Mouse (Mus musculus) lung, postnatal 0 days (tissue): ENCODE measurements around the gene Mrps26. TPM values are rescaled to one million over a fixed set of nuclear protein-coding genes. Genes with fewer than 3 reads are reported as not detected.

ENCODE experiments used
- ATAC-seq: fragments of 200-750 bp; cut with Nextera tagmentation; 2 replicates; pipeline ENCODE4 v1.8.0; 2017; ENCODE audit warnings: moderate library complexity
- DNase-seq: peaks from one replicate; pipeline ENCODE4 v3.0.0-alpha.2; 2016; ENCODE audit warnings: low spot score
- H3K27ac ChIP-seq: fragments of 300-500 bp; sonication (generic); 2 replicates; pipeline ENCODE4 v1.5.1; 2014; ENCODE audit warnings: antibody characterized with exemption, mild to moderate bottlenecking, low read length, mixed read lengths
- H3K27me3 ChIP-seq: fragments of 300-500 bp; sonication (generic); replicated peaks from 2 replicates; pipeline ENCODE4 v1.6.1; 2014; ENCODE audit warnings: low read length, mixed read lengths; ENCODE audit not compliant: insufficient read depth
- H3K36me3 ChIP-seq: fragments of 300-500 bp; sonication (generic); 2 replicates; pipeline ENCODE4 v1.6.1; 2014; ENCODE audit warnings: low read length, mixed read lengths; ENCODE audit not compliant: insufficient read depth
- H3K4me1 ChIP-seq: fragments of 300-500 bp; sonication (generic); 2 replicates; pipeline ENCODE4 v1.6.1; 2014; ENCODE audit warnings: antibody characterized with exemption, low read depth, low read length, mixed read lengths; ENCODE audit not compliant: insufficient read depth
- H3K4me2 ChIP-seq: fragments of 300-500 bp; sonication (generic); replicated peaks from 2 replicates; pipeline ENCODE4 v1.6.1; 2014; ENCODE audit warnings: low read depth, mild to moderate bottlenecking, low read length, moderate library complexity, mixed read lengths
- H3K4me3 ChIP-seq: fragments of 300-500 bp; sonication (generic); 2 replicates; pipeline ENCODE4 v1.5.1; 2014; ENCODE audit warnings: low read depth, low read length
- H3K9ac ChIP-seq: fragments of 300-500 bp; sonication (generic); replicated peaks from 2 replicates; pipeline ENCODE4 v1.6.1; 2014; ENCODE audit warnings: low read depth, mild to moderate bottlenecking
- H3K9me3 ChIP-seq: fragments of 300-500 bp; sonication (generic); 2 replicates; pipeline ENCODE4 v1.6.1; 2016; ENCODE audit warnings: low read length, mixed read lengths
- CTCF ChIP-seq: IDR thresholded peaks from 2 replicates; pipeline ENCODE4 v1.5.1; 2016; ENCODE audit warnings: antibody characterized with exemption, mild to moderate bottlenecking
- EP300 ChIP-seq: IDR thresholded peaks from 2 replicates; pipeline ENCODE4 v1.6.1; 2016; ENCODE audit warnings: antibody characterized with exemption, mild to moderate bottlenecking, control low read depth
- WGBS: fragments of 180-500 bp; shearing (Covaris S2); extraction: QIAGEN DNeasy Blood & Tissue Kit; methylation state at CpG from one replicate; pipeline ENCODE4 v1.1.7; 2014; 5-methylcytosine and 5-hydroxymethylcytosine counted together
- polyA plus RNA-seq: library from polyadenylated mRNA; unstranded; fragments of >200 nt; fragmentation: Nextera tagmentation; extraction: Ambion mirVana; gene quantifications from 2 replicates; pipeline ENCODE4 v1.2.1, GENCODE M21; 2015

Mrps26 gene
- polyA plus RNA-seq, 1 experiment from 2014 or later: 64.0 TPM

DNA sequence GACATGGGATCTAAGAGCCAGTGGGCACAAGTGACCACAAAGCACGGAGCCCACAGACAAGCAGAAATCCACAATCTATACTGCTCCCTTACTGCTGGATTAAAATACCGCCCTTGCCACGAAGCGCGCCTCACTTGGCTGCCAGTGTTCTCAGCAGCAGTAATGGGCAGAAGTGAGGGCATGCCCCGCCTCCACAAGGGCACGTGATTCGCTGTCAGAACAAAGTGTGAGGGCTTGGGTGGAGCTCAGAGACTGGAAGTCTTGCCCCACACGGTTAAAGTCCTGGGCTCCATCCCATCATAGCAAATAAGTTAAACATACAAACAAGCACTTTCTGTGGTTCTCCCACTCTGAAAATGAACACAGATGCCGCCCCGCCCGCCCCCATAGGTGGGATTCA is 14.1 kb downstream of the Mrps26 start:
- H3K27ac ChIP-seq: no peak overlapping the region
- no peak overlapping the region for H3K4me2 ChIP-seq
- no peaks in the 10 kb centered on the region for H3K9me3 ChIP-seq
- H3K27me3 ChIP-seq: peaks cover 68% of the 10 kb centered on the region
- TF ChIP-seq EP300 (no peak), CTCF (no peak)
- peak; percentile 53 for DNase-seq
- 7% methylated on average over 12 of the region's 12 CpGs for WGBS
- no peak overlapping the region for H3K4me3 ChIP-seq
- peak; percentile 53 for ATAC-seq
- H3K9ac ChIP-seq: no peak overlapping the region
- H3K36me3 ChIP-seq: no peaks in the 10 kb centered on the region
- peaks cover 2% of the 10 kb centered on the region; the same call in 1 of the 2 replicates for H3K4me1 ChIP-seq

DNA sequence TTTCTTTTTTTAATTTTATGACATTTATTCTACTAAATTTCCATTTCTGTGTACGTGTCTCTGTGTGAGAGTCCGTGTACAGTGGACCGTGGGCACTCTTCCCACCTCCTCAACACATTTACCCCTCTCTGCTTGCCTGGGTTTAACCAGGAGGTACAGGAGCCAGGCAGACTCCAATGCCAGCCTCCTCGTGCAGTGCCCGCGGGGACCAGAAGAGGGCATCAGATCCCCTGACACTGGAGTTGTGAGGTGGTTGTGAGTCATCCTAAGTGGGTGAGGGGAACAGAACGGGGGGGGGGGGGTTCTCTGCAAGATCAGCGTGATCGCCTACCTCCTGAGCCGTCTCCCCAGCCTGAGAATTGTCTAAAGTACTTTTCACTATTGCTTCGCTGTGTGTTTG is 14.6 kb downstream of the Mrps26 start:
- ATAC-seq (peak; percentile 47; the same call in 1 of the 2 replicates), DNase-seq (peak; percentile 53)
- Histone ChIP-seq H3K9ac (no peak overlapping the region), H3K36me3 (no peaks in the 10 kb centered on the region), H3K9me3 (no peaks in the 10 kb centered on the region), H3K4me3 (no peak overlapping the region), H3K27ac (no peak overlapping the region), H3K4me1 (peaks cover 2% of the 10 kb centered on the region; the same call in 1 of the 2 replicates), H3K4me2 (no peak overlapping the region), H3K27me3 (peaks cover 68% of the 10 kb centered on the region)
- TF ChIP-seq CTCF (peak; percentile 74), EP300 (no peak)
- WGBS: 14% methylated on average over 11 of the region's 11 CpGs

DNA sequence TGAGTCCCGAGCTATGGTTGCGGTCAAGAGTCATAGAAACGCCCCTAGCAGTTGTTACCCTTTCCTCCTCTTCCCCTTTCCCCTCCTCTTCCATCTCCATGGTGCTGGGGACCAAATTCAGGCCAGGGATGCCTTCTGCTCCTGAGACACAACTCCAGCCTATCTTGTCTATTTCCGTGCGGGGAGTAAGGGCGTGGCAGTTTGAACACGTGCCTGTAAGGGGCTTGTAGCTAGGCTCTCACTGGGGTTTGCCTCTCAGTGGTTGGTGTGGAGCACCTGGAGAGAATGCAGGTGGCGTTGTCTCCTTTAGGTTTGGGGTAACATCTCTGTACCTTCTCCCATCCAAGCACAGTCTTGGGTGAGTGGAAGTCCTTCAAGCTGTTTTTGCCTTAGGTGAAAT is 16.2 kb downstream of the Mrps26 start:
- H3K4me2 ChIP-seq: no peak overlapping the region
- peaks cover 64% of the 10 kb centered on the region for H3K27me3 ChIP-seq
- H3K9me3 ChIP-seq: no peaks in the 10 kb centered on the region
- H3K9ac ChIP-seq: no peak overlapping the region
- no peak for ATAC-seq
- H3K4me1 ChIP-seq: peaks cover 9% of the 10 kb centered on the region; the same call in 1 of the 2 replicates
- DNase-seq: no peak
- no peak overlapping the region for H3K27ac ChIP-seq
- no peaks in the 10 kb centered on the region for H3K36me3 ChIP-seq
- H3K4me3 ChIP-seq: no peak overlapping the region
- no peak for TF ChIP-seq CTCF
- no peak for TF ChIP-seq EP300
- 9% methylated on average over 8 of the region's 8 CpGs for WGBS

DNA sequence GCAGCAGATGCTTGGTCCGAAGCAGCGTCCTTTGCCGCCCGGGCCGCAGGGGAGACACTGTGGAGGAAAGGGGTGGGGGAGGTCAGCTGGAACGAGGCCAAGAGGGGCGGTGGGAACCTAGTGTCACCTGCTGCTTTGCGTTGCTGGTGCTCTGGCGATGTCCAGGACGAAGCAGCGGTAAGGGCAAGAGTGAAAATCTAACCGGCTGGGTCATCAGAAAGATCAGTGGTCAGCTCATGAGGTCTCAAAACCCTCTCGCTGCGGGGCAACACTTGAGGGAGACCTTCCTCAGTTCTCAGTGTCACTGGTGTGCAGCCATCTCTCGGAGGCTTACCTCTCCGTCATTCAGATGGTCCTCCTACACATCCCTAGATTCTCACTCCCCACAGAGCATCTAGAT is 17.7 kb downstream of the Mrps26 start:
- H3K27ac ChIP-seq: no peak overlapping the region
- peaks cover 52% of the 10 kb centered on the region for H3K27me3 ChIP-seq
- H3K4me2 ChIP-seq: peak overlapping the region; percentile 43; the same call in 1 of the 2 replicates
- H3K9ac ChIP-seq: no peak overlapping the region
- WGBS: 8% methylated on average over 11 of the region's 16 CpGs
- peak overlapping the region; percentile 19; the same call in 1 of the 2 replicates for H3K4me3 ChIP-seq
- TF ChIP-seq EP300: no peak
- TF ChIP-seq CTCF: no peak
- H3K9me3 ChIP-seq: no peaks in the 10 kb centered on the region
- peaks cover 9% of the 10 kb centered on the region; the same call in 1 of the 2 replicates for H3K4me1 ChIP-seq
- ATAC-seq: no peak
- DNase-seq: no peak
- H3K36me3 ChIP-seq: no peaks in the 10 kb centered on the region

DNA sequence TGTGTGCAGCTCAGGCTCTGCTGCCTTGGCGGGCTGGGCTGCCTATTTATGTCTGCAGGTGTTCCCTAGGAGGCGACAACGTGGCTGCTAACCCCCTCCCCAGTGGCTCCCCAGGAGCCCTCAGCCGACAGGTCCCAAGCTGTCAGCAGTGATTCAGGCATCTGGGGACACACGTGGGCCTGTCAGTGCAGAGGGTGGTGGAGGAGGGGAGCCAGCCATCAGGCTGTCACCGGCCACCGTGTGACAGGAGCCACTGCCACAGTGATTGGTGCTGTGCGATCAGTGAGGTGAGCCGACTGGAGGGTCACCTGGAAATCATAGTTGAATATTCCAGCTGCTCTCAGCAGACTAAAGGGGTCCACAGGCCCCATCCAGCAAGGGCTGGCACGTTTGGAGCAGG is 19.0 kb downstream of the Mrps26 start, which contains the start of gene Avp:
Avp (minus strand) TSS at position 3 of the 400 bp plus-strand sequence.
- H3K36me3 ChIP-seq: no peaks in the 10 kb centered on the region
- no peak for TF ChIP-seq CTCF
- H3K9me3 ChIP-seq: no peaks in the 10 kb centered on the region
- DNase-seq (no peak), ATAC-seq (no peak)
- no peak within 1 kb of the TSS for H3K4me2 ChIP-seq
- H3K4me3 ChIP-seq: no peak within 1 kb of the TSS
- H3K9ac ChIP-seq: no peak within 1 kb of the TSS
- no peak within 1 kb of the TSS for H3K27ac ChIP-seq
- H3K4me1 ChIP-seq: peaks cover 9% of the 10 kb centered on the region; the same call in 1 of the 2 replicates
- WGBS: 40% methylated on average over 10 of the region's 10 CpGs
- H3K27me3 ChIP-seq: peaks cover 41% of the 10 kb centered on the region

DNA sequence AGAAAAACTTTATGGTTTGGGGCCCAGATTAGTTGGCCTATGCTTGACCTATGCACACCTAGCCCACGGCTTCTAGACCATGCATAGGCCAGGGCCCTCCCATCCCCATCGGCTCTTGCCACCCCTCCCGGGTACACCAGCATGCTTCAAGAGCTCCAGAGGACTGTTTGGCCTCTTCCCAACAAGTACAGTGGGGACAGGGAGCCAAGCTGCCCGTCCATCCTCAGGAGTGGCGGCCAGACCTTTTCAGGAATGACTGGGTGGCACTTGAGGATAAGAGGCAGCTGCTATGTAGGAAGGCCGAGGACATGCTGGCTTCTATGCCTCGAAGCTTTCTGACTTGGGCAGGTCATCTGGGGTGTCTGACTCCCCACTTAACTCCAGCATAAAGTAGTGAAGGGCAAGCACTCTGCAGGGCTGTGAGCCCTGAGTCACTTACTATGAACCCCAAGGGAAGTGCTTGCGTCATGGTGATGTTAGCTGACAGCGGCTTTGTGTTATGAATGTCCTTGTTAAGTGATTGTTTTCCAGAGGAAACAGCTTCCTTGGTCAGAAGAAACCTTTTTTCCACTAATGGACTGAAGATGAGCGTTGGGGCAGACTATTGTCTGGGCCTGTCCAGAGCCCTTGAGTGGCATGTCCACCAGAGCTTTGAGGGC is 20.5 kb downstream of the Mrps26 start:
- ATAC-seq (peak; percentile 82), DNase-seq (peak; percentile 66)
- no peak overlapping the region for H3K27ac ChIP-seq
- H3K4me2 ChIP-seq: no peak overlapping the region
- H3K4me3 ChIP-seq: no peak overlapping the region
- H3K9ac ChIP-seq: no peak overlapping the region
- TF ChIP-seq CTCF (no peak), EP300 (no peak)
- no peaks in the 10 kb centered on the region for H3K36me3 ChIP-seq
- no peaks in the 10 kb centered on the region for H3K9me3 ChIP-seq
- H3K27me3 ChIP-seq: peaks cover 31% of the 10 kb centered on the region
- 0 out of 2 replicates have a peak, but pooled peaks cover 7% of the 10 kb centered on the region for H3K4me1 ChIP-seq
- WGBS: 40% methylated on average over 10 of the region's 10 CpGs
